Mouse (Mus musculus) gastrocnemius, postnatal 14 days (tissue): ENCODE results near the gene Tmed10. TPM values are rescaled to one million over a fixed set of nuclear protein-coding genes. Genes with fewer than 3 reads are reported as not detected.

ENCODE experiments used
- total RNA-seq, 2 experiments: library from RNA; stranded (reverse); gene quantifications; 2 replicates each; pipeline ENCODE4 v1.2.3; 2021

Gene Tmed10
- total RNA-seq, 2 experiments from 2014 or later: 130 to 135 TPM

Other genes with a start within 250 kb of the Tmed10 start
- gene Rps6kl1, start 223.6 kb downstream of the Tmed10 start, total RNA-seq: under 1 TPM; 0.51 to 0.89 TPM
- gene Pgf, start 197.1 kb downstream of the Tmed10 start, total RNA-seq: 1 to 10 TPM; 2.2 to 2.3 TPM
- 10 to 100 TPM; 75.6 to 77.1 TPM for gene Eif2b2, start 155.4 kb downstream of the Tmed10 start, total RNA-seq
- gene Mlh3, start 104.2 kb downstream of the Tmed10 start, total RNA-seq: 1 to 10 TPM; 6.6 to 8.6 TPM
- gene Acyp1, start 86.4 kb downstream of the Tmed10 start, total RNA-seq: 10 to 100 TPM; 26.2 to 27.3 TPM
- under 1 TPM; 0.59 to 0.89 TPM for gene Zc2hc1c, start 86.3 kb downstream of the Tmed10 start, total RNA-seq
- 10 to 100 TPM; 47.7 to 51.9 TPM for gene Nek9, start 35.5 kb downstream of the Tmed10 start, total RNA-seq
- gene Fos, start 99.0 kb upstream of the Tmed10 start, total RNA-seq: 1 to 10 TPM; 7.6 to 8.9 TPM
- 10 to 100 TPM in 1 of 2 experiments, 1 to 10 TPM in 1; 9.4 to 11.6 TPM for gene Jdp2, start 224.2 kb upstream of the Tmed10 start, total RNA-seq